Mouse (Mus musculus) neural tube, embryonic 11.5 days (tissue): Measurements from ENCODE around the gene Sh3bp2. TPM values are rescaled to one million over a fixed set of nuclear protein-coding genes. Genes with fewer than 3 reads are reported as not detected.

Source experiments
- ATAC-seq: fragments of 200-750 bp; cut with Nextera tagmentation; 2 replicates; pipeline ENCODE4 v1.8.0; 2017; ENCODE audit warnings: moderate number of reproducible peaks, mild to moderate bottlenecking, moderate TSS enrichment, moderate library complexity; ENCODE audit not compliant: insufficient read depth, low FRiP score, low TSS enrichment
- DNase-seq: peaks from one replicate; pipeline ENCODE4 v3.0.0-alpha.2; 2015; ENCODE audit warnings: low spot score
- H3K27ac ChIP-seq: fragments of 300-500 bp; sonication (generic); 2 replicates; pipeline ENCODE4 v1.5.1; 2014; ENCODE audit warnings: low read depth, mild to moderate bottlenecking, low read length
- H3K27me3 ChIP-seq: fragments of 300-500 bp; sonication (generic); 2 replicates; pipeline ENCODE4 v1.6.1; 2014; ENCODE audit warnings: mild to moderate bottlenecking, low read length, mixed read lengths; ENCODE audit not compliant: control insufficient read depth, insufficient read depth
- H3K36me3 ChIP-seq: fragments of 300-500 bp; sonication (generic); 2 replicates; pipeline ENCODE4 v1.6.1; 2014; ENCODE audit warnings: mild to moderate bottlenecking, low read length, moderate library complexity, mixed read lengths; ENCODE audit not compliant: control insufficient read depth, insufficient read depth
- H3K4me1 ChIP-seq: fragments of 300-500 bp; sonication (generic); 2 replicates; pipeline ENCODE4 v1.6.1; 2014; ENCODE audit warnings: low read length, mixed read lengths; ENCODE audit not compliant: control insufficient read depth, insufficient read depth
- H3K4me2 ChIP-seq: fragments of 300-500 bp; sonication (generic); 2 replicates; pipeline ENCODE4 v1.6.1; 2014; ENCODE audit warnings: low read depth, mild to moderate bottlenecking, moderate library complexity
- H3K4me3 ChIP-seq: fragments of 300-500 bp; sonication (generic); 2 replicates; pipeline ENCODE4 v1.5.1; 2014; ENCODE audit warnings: low read depth, low read length
- H3K9ac ChIP-seq: fragments of 300-500 bp; sonication (generic); 2 replicates; pipeline ENCODE4 v1.6.1; 2014; ENCODE audit warnings: mild to moderate bottlenecking, low read length
- H3K9me3 ChIP-seq: fragments of 300-500 bp; sonication (generic); 2 replicates; pipeline ENCODE4 v1.6.1; 2016; ENCODE audit warnings: low read length; ENCODE audit not compliant: control insufficient read depth
- WGBS: fragments of 180-500 bp; shearing (Covaris S2); extraction: QIAGEN DNeasy Blood & Tissue Kit; methylation state at CpG from one replicate; pipeline ENCODE4 v1.1.7; 2014; 5-methylcytosine and 5-hydroxymethylcytosine counted together
- microRNA-seq: library from miRNA; unstranded; fragments of <30 nt; microRNA quantifications from one replicate; pipeline ENCODE4, GENCODE M21; 2016
- polyA plus RNA-seq: library from polyadenylated mRNA; unstranded; fragments of >200 nt; fragmentation: Nextera tagmentation; extraction: Ambion mirVana; gene quantifications from 2 replicates; pipeline ENCODE4 v1.2.1, GENCODE M21; 2014

The Sh3bp2 gene
- polyA plus RNA-seq, 1 experiment from 2014 or later, result 11.5 TPM

DNA sequence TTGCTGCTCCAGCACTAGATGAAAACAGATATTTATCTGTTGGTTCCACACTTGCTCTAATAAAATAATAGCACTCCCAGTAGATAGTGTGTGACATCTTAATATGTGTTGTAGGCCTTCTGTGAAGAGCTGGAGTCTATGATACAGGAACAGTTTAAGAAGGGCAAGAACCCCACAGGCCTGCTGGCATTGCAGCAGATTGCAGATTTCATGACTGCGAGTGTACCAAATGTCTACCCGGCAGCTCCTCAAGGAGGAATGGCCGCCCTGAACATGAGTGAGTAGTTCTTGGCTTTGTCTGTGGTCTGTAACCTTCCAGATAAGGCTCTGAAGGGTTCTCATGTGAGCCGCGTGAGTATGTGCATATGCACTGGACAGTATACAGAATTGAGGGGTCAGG is 78.9 kb downstream of the Sh3bp2 start:
- Histone ChIP-seq H3K4me3 (no peak overlapping the region), H3K27me3 (no peaks in the 10 kb centered on the region), H3K27ac (no peak overlapping the region), H3K4me1 (no peaks in the 10 kb centered on the region), H3K9ac (no peak overlapping the region), H3K36me3 (peaks cover 5% of the 10 kb centered on the region; the same call in 1 of the 2 replicates), H3K9me3 (no peaks in the 10 kb centered on the region), H3K4me2 (no peak overlapping the region)
- DNase-seq (no peak), ATAC-seq (no peak)
- 97% methylated on average over 5 of the region's 5 CpGs for WGBS

DNA sequence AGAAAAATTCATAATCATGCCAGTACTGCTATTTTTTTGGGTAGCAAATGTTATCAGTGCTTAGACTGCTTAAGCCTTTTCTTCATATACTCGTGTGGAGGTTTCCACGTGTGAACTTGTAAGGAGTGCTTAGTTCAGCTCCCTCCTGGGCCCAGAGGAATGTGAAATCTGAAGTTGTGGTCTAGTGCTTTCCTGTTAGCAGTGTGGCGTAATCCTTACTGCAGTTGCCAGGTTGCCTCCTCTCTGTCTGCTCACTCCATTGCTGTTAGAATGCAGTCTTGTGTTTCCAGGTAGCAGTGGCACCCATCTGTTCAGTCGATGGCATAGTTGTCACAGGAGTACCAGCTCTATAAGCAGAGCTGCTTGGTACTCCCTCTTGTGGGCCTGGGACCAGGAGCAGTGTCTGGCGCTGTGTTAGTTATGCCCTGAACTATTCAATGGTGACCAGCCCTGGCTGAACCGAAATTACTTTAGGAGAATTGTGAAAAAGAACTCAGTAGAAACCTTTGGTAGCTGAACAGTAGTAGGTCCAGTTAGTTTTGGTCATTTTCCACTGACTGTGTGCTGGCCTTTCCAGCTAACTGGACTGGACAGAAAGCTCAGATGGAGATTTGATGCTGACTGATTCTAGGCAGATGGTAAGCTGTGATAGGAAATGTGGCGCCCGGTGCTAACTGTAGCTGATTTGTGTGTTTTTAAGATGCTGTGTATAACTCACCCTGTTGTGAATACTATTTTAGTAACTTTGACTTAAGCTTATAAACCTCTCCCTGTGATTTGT is 81.7 kb downstream of the Sh3bp2 start:
- Histone ChIP-seq H3K36me3 (peaks cover 9% of the 10 kb centered on the region; the same call in 1 of the 2 replicates), H3K4me3 (no peak overlapping the region), H3K4me2 (no peak overlapping the region), H3K9ac (no peak overlapping the region), H3K4me1 (no peaks in the 10 kb centered on the region), H3K27me3 (no peaks in the 10 kb centered on the region), H3K9me3 (no peaks in the 10 kb centered on the region), H3K27ac (no peak overlapping the region)
- 86% methylated on average over 8 of the region's 8 CpGs for WGBS
- ATAC-seq (no peak), DNase-seq (no peak)

DNA sequence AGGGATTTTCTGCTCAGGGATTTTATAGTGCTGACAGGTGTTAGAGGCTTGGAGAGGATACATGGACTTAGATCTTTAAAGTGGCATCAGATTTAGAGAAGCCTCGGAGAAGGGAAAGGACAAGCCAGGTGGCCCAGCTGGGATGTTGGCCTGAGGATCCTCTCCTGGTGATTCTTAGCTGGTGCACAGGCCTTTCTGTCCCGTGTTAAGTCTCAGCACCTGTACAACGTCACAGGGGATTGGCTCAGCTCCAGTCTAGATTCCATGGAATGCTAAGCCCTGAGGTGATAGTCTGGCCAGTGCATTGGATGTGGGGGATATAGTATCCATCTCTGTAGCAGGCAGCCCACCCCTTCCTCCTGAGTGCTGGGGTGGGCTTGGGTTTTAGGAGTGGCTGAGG is 82.6 kb downstream of the Sh3bp2 start:
- H3K4me3 ChIP-seq, result no peak overlapping the region
- H3K9me3 ChIP-seq, result no peaks in the 10 kb centered on the region
- no peaks in the 10 kb centered on the region for H3K4me1 ChIP-seq
- ATAC-seq, result no peak
- 85% methylated on average over 3 of the region's 3 CpGs for WGBS
- H3K27ac ChIP-seq, result no peak overlapping the region
- no peak for DNase-seq
- H3K27me3 ChIP-seq, result no peaks in the 10 kb centered on the region
- no peak overlapping the region for H3K9ac ChIP-seq
- peaks cover 7% of the 10 kb centered on the region; the same call in 1 of the 2 replicates for H3K36me3 ChIP-seq
- no peak overlapping the region for H3K4me2 ChIP-seq

DNA sequence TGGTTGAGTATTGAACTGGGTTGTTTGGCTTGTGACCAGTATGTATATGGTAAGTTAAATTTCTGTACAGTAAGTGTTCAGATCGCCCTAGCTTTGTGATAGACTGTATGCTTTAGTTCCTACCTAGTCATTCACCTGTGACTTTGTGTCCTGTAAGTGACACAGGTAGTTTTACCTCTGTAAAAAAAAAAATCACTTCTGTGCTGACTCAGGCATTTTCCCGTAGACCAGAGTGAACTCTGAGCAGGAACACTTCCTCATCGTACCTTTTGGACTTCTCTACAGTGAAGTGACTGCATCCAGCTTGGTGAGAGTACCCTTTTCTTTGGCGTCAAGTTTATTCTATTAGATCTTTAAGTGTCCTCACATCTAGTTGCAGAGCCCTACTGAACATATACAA is 84.3 kb downstream of the Sh3bp2 start:
- H3K4me3 ChIP-seq, result no peak overlapping the region
- H3K27me3 ChIP-seq, result no peaks in the 10 kb centered on the region
- H3K4me1 ChIP-seq, result no peaks in the 10 kb centered on the region
- H3K36me3 ChIP-seq, result peaks cover 14% of the 10 kb centered on the region; the same call in 1 of the 2 replicates
- no peak overlapping the region for H3K4me2 ChIP-seq
- ATAC-seq (no peak), DNase-seq (no peak)
- H3K9ac ChIP-seq, result no peak overlapping the region
- H3K27ac ChIP-seq, result no peak overlapping the region
- H3K9me3 ChIP-seq, result no peaks in the 10 kb centered on the region
- 90% methylated on average over 4 of the region's 4 CpGs for WGBS

Small RNA genes lying within 50 kb of the gene (microRNA-seq; reads per million reads assigned to microRNA genes)
- gene Mir7036b, result 1.0 reads per million

Other genes starting within 250 kb of the Sh3bp2 start
- gene Zfyve28, start 237.4 kb upstream of the Sh3bp2 start, polyA plus RNA-seq, result 2.2 and 2.6 TPM in 2 replicates
- gene Cfap99, start 237.2 kb upstream of the Sh3bp2 start, polyA plus RNA-seq, result not detected in 2 replicates
- 189 and 197 TPM in 2 replicates for gene Rnf4, start 189.5 kb upstream of the Sh3bp2 start, polyA plus RNA-seq
- 12.4 and 13.3 TPM in 2 replicates for gene Fam193a, start 155.9 kb upstream of the Sh3bp2 start, polyA plus RNA-seq
- 4.3 and 5.1 TPM in 2 replicates for gene Tnip2, start 11.8 kb upstream of the Sh3bp2 start, polyA plus RNA-seq
- gene Add1, start 47.8 kb downstream of the Sh3bp2 start, polyA plus RNA-seq, result 195 and 204 TPM in 2 replicates
- gene Mfsd10, start 111.4 kb downstream of the Sh3bp2 start, polyA plus RNA-seq, result 66.8 and 88.5 TPM in 2 replicates
- 32.0 and 33.5 TPM in 2 replicates for gene Nop14, start 134.3 kb downstream of the Sh3bp2 start, polyA plus RNA-seq
- 1.2 and 1.6 TPM in 2 replicates for gene Grk4, start 134.5 kb downstream of the Sh3bp2 start, polyA plus RNA-seq
- gene Htt, start 235.9 kb downstream of the Sh3bp2 start, polyA plus RNA-seq, result 14.8 and 16.3 TPM in 2 replicates